Mouse (Mus musculus): ENCODE results near the gene Flad1. TPM values are rescaled to one million over a fixed set of nuclear protein-coding genes. Genes with fewer than 3 reads are reported as not detected.
A peak's percentile ranks its signal among the peaks of the same experiment; 100 is the strongest.

The Flad1 gene
- polyA plus RNA-seq, 1 experiment from 2014 or later, result 23.1 TPM

DNA sequence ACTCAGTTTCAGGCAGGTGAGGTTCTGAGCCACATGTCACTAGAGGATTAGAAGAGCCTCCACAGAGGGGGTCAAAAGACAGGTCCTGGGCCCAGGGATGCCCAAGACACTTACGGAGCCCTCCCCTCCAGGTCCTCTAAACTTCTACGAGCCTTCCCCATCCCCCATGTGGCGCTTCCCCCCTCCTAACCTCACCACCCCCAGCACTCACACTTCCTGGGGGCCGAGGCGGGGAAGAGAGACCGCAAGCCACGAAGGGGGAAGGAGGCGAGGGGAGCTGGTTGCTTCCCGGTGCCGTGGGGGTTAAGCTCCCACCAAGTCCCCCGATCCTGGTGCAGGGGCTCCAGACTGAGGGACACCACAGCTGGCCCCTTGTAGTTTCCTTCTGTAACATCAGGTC, 26.2 kb downstream of the Flad1 start:
- WGBS, result 29% methylated on average over 9 of the region's 11 CpGs
- H3K27ac ChIP-seq, result no peak overlapping the region
- peaks cover 5% of the 10 kb centered on the region for H3K36me3 ChIP-seq
- H3K4me2 ChIP-seq, result no peak overlapping the region
- no peak overlapping the region for H3K9ac ChIP-seq
- H3K9me3 ChIP-seq, result no peaks in the 10 kb centered on the region
- no peak for ATAC-seq (ENCODE audit: borderline replicate concordance, extremely low read depth, low FRiP score, low TSS enrichment)
- H3K27me3 ChIP-seq, result no peaks in the 10 kb centered on the region
- no peak overlapping the region for H3K4me3 ChIP-seq
- peaks cover 62% of the 10 kb centered on the region for H3K4me1 ChIP-seq

DNA sequence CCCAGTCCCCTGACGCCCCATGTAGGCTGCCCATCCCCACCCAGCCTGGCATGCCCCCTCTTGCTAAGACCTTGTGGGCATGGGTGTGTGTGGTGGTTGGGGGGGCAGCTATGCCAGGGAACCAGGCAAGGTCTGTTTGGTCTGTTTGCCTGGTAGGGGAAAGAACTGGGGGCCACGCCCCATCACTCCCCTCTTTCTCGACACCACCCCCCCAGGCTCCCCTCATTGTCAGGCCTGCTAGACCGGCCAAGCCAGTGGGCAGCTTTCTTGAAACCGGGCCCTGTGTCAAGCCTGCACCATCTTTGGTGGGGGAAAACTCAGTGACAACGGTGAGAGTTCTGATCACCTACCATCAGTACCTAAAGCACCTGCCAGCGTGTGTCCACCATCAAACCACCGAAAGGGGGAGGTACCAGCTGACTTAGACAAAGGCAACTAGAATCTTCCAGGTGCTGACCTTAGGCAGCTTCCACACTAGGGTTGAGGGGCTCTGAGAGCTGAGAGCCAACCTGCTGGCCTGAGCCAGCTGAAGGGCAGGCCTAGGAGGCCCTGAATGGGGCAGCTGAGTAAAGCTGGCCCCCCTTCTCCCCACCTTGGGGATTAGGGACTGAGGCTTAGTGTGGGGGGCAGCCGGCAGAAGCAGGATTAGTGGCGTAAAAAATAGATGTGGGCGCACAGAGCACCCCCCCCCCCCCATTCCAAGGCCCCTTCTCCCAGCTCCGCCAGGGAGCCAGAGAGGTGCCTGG, 27.2 kb downstream of the Flad1 start:
- Histone ChIP-seq H3K4me2 (peak overlapping the region; percentile 16; the same call in 1 of the 2 replicates), H3K27ac (peak overlapping the region; percentile 44; the same call in 1 of the 2 replicates)
- ATAC-seq (ENCODE audit: borderline replicate concordance, extremely low read depth, low FRiP score, low TSS enrichment), result no peak

DNA sequence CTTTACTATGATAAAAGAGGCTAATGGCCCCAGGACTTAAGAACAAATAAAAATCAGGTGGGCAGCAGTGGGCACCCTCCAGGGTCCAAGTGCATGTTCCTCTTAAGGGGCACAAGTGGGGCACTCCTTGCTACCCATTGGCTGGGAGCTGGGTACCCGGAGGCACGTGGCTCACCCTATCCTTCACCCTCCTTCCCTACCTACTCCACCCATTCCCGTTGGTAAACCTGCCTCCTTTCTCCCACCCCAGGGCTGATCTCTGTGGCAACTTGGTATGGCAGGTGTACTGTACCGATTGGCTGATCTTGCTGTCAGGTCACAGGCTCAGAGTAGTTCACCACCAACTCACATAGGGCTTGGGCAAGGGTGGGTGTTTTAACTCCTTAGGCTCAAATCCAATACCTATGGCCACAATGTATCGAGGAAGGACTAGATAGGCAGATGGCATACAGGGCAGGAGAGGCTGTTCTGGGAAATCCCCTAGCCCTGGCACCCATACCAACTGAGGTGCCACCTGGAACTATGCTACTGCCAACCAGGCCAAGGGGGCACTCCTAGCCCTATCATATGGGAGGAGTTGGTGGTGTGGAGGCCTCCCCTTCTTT, 27.9 kb downstream of the Flad1 start:
- Histone ChIP-seq H3K4me2 (peak overlapping the region; percentile 16; the same call in 1 of the 2 replicates), H3K27ac (0 out of 2 replicates have a peak overlapping the region, but pooled peaks have one; percentile 24)
- no peak for ATAC-seq (ENCODE audit: borderline replicate concordance, extremely low read depth, low FRiP score, low TSS enrichment)

More for the DNA sequence above, 27.2 kb downstream of the Flad1 start:
- H3K4me3 ChIP-seq, result no peak overlapping the region
- peaks cover 53% of the 10 kb centered on the region for H3K4me1 ChIP-seq
- no peak overlapping the region for H3K9ac ChIP-seq
- peaks cover 15% of the 10 kb centered on the region for H3K36me3 ChIP-seq
- 70% methylated on average over 10 of the region's 12 CpGs for WGBS
- no peaks in the 10 kb centered on the region for H3K9me3 ChIP-seq
- no peaks in the 10 kb centered on the region for H3K27me3 ChIP-seq

DNA sequence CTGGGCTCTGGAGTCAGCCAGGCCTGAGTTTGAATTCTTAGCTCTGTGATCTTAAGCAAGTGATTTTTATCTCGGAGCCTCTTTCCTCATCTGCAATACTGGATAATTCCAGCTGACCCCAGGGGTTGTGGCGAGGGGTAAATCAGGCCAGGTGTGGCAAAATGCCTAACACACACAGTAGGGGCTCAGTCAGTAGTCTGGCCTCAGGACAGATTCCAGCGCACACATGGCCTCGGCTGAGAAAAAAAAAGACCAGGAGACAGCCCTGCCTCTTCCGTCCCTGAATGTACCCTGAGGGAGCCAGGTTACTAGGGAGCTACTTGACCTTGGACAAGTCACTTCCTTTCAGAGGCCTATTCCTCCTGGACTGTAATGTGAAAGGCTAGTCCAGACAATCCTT, 28.7 kb downstream of the Flad1 start:
- H3K4me2 ChIP-seq, result no peak overlapping the region
- H3K4me3 ChIP-seq, result no peak overlapping the region
- 79% methylated on average over 5 of the region's 5 CpGs for WGBS
- no peaks in the 10 kb centered on the region for H3K9me3 ChIP-seq
- peaks cover 56% of the 10 kb centered on the region for H3K4me1 ChIP-seq
- ATAC-seq (ENCODE audit: borderline replicate concordance, extremely low read depth, low FRiP score, low TSS enrichment), result no peak
- H3K27ac ChIP-seq, result peak overlapping the region; percentile 24; the same call in 1 of the 2 replicates
- H3K9ac ChIP-seq, result no peak overlapping the region
- H3K36me3 ChIP-seq, result peaks cover 18% of the 10 kb centered on the region
- no peaks in the 10 kb centered on the region for H3K27me3 ChIP-seq

More for the DNA sequence above, 27.9 kb downstream of the Flad1 start:
- no peaks in the 10 kb centered on the region for H3K27me3 ChIP-seq
- peaks cover 56% of the 10 kb centered on the region for H3K4me1 ChIP-seq
- H3K9ac ChIP-seq, result no peak overlapping the region
- 73% methylated on average over 5 of the region's 5 CpGs for WGBS
- H3K9me3 ChIP-seq, result no peaks in the 10 kb centered on the region
- H3K4me3 ChIP-seq, result no peak overlapping the region
- peaks cover 18% of the 10 kb centered on the region for H3K36me3 ChIP-seq

DNA sequence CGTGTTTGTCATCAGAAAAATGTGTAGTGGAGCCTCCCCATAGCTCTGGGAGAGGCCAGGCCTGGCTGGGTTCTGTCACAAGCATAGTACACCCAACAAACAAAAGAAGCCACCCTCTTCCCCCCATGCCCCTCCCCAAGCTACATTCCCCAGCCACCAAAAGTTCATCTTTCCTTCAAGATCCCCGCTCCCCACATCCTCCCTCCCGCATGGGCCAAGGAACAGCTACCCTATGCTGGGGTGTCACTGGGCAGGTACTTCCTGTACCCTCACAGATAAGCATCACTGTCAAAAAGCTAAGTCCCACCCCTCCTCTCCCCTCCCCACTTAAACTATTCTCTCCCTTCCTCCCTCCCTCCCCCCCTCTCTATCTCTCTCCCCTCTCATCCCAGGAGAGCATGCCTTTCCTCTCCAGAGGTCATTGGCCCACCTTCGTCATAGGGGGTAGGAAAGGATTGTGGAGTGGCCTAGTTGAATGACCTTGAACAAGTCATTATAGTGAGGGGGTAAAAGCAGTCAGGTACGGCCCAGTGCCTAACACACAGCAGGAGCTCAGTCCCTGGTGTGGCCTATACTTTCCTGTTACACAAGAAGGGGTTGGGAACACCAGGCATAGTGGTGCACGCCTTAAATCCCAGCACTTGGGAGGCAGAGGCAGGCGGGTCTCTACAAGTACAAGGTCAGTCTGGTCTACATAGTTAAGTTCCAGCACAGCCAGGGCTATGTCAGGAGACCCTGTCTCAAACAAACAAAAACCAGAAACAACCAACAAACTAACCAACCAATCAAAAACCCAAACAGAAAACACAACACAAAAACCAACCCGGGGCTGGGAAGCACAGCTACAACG, 29.4 kb downstream of the Flad1 start:
- peaks cover 56% of the 10 kb centered on the region for H3K4me1 ChIP-seq
- H3K36me3 ChIP-seq, result peaks cover 18% of the 10 kb centered on the region
- no peak overlapping the region for H3K9ac ChIP-seq
- H3K4me3 ChIP-seq, result no peak overlapping the region
- H3K27ac ChIP-seq, result no peak overlapping the region
- WGBS, result 86% methylated on average over 9 of the region's 9 CpGs
- no peaks in the 10 kb centered on the region for H3K27me3 ChIP-seq
- no peak overlapping the region for H3K4me2 ChIP-seq
- ATAC-seq (ENCODE audit: borderline replicate concordance, extremely low read depth, low FRiP score, low TSS enrichment), result no peak
- H3K9me3 ChIP-seq, result no peaks in the 10 kb centered on the region

DNA sequence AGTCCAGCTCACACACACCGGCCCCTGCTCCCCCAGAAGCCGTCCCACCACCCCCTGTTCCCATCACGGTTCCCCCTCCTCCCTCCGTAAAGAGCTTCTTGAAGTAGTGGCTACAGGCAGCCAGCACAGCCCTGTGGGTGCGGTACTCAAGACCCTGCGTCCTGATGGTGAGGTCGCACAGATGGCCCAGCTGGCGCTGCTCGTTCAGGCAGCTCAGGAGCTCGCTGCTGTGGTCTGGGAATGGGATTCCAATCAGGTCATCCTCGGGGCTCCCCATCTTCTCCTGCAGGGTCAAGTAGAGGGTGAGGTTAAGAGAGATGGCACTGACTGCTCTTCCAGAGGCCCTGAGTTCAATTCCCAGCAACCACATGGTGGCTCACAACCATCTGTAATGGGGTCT, 30.4 kb downstream of the Flad1 start:
- no peak overlapping the region for H3K4me3 ChIP-seq
- 71% methylated on average over 11 of the region's 11 CpGs for whole genome bisulfite sequencing
- peaks cover 47% of the 10 kb centered on the region for H3K4me1 ChIP-seq
- peaks cover 18% of the 10 kb centered on the region for H3K36me3 ChIP-seq
- no peaks in the 10 kb centered on the region for H3K27me3 ChIP-seq
- no peak overlapping the region for H3K27ac ChIP-seq
- no peaks in the 10 kb centered on the region for H3K9me3 ChIP-seq
- H3K9ac ChIP-seq, result no peak overlapping the region
- ATAC-seq (ENCODE audit: borderline replicate concordance, extremely low read depth, low FRiP score, low TSS enrichment), result no peak
- H3K4me2 ChIP-seq, result no peak overlapping the region

DNA sequence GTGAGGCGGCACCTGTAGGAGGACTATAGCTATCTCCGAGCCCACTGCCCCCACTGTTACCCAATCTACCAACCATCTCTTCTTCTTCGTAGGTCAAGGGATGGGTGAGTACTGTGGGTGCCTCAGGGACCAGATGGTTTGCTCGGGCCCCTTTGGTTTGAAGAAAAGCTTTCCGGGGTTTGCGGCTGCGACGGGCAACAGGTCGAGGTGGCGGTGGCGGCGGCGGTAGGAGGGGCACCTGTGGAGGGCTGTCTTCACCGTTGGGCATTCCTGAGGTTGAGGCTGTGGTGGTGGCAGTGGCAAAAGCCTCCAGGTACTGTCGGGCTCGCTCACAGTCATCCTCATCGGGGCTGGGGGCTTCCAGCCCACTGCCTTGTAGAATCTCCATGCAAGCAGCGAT, 31.0 kb downstream of the Flad1 start:
- H3K36me3 ChIP-seq, result peaks cover 18% of the 10 kb centered on the region
- H3K9ac ChIP-seq, result no peak overlapping the region
- 91% methylated on average over 18 of the region's 18 CpGs for WGBS
- H3K4me1 ChIP-seq, result peaks cover 46% of the 10 kb centered on the region
- no peak overlapping the region for H3K27ac ChIP-seq
- no peak overlapping the region for H3K4me3 ChIP-seq
- ATAC-seq (ENCODE audit: borderline replicate concordance, extremely low read depth, low FRiP score, low TSS enrichment), result no peak
- no peaks in the 10 kb centered on the region for H3K9me3 ChIP-seq
- H3K4me2 ChIP-seq, result no peak overlapping the region
- H3K27me3 ChIP-seq, result no peaks in the 10 kb centered on the region

DNA sequence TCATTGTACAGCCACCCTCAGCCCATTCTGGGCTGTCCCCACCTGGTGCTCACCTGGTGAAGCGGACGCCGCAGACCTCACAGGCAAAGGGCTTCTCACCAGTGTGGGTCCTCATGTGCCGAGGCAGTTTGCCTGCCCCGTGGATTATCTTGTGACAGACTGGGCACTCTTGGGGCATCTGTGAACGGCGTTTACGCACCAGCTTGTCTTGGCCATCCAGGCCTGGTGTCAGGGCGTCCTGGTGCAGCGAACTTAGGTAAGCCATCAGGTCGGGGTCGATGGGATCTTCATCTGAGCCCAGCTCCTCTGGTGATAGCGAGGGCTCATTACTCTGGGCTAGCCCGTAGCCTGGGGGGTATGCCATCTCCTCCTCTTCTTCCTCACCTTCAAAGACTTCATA, 31.4 kb downstream of the Flad1 start:
- H3K27me3 ChIP-seq, result no peaks in the 10 kb centered on the region
- peaks cover 42% of the 10 kb centered on the region for H3K4me1 ChIP-seq
- no peak for ATAC-seq (ENCODE audit: borderline replicate concordance, extremely low read depth, low FRiP score, low TSS enrichment)

DNA sequence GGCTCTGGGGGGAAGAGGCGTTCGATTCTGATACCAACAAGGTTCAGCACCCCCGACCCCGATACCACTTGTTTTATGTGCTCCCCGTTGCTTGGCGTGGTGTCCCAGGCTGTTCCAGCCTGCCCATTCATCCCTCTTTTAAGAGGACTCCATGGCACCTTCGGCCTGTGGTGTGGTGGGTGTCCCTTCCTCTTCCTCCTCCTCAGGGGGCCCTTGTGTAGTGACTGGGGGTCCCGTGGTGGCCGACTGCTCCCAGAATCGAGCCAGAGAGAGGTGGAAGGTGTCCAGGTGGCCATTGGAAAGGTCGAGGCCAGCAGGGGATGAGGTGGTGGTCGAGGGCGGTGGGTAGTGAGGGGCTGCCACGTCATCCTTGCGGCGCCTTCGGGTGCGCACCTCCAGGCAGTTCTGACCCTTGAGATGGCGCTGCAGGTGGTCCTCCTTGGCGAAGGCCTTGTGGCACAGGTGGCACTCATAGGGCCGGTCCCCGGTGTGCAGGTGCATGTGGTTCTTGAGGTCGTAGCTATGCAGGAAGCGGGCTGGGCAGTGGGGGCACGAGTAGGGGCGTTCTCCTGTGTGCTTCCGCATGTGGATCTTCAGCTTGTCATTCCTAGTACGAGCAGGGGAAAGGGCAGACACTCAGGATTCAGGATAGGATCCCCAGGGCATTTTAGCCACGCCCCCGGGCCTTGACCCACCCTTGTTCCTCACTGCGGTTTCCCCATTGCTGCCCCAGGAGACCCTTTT, 32.1 kb downstream of the Flad1 start:
- H3K9me3 ChIP-seq, result no peaks in the 10 kb centered on the region
- H3K4me1 ChIP-seq, result peaks cover 35% of the 10 kb centered on the region
- H3K4me3 ChIP-seq, result no peak overlapping the region; the same call in 1 of the 2 replicates
- peak overlapping the region; percentile 85 for H3K4me2 ChIP-seq
- peaks cover 18% of the 10 kb centered on the region for H3K36me3 ChIP-seq
- WGBS, result 86% methylated on average over 31 of the region's 31 CpGs
- no peak overlapping the region for H3K9ac ChIP-seq
- H3K27me3 ChIP-seq, result no peaks in the 10 kb centered on the region
- H3K27ac ChIP-seq, result no peak overlapping the region
- ATAC-seq (ENCODE audit: borderline replicate concordance, extremely low read depth, low FRiP score, low TSS enrichment), result no peak

More for the DNA sequence above, 31.4 kb downstream of the Flad1 start:
- no peak overlapping the region for H3K4me3 ChIP-seq
- H3K9me3 ChIP-seq, result no peaks in the 10 kb centered on the region
- 91% methylated on average over 14 of the region's 14 CpGs for WGBS
- no peak overlapping the region for H3K9ac ChIP-seq
- H3K36me3 ChIP-seq, result peaks cover 18% of the 10 kb centered on the region
- H3K27ac ChIP-seq, result no peak overlapping the region
- no peak overlapping the region for H3K4me2 ChIP-seq

DNA sequence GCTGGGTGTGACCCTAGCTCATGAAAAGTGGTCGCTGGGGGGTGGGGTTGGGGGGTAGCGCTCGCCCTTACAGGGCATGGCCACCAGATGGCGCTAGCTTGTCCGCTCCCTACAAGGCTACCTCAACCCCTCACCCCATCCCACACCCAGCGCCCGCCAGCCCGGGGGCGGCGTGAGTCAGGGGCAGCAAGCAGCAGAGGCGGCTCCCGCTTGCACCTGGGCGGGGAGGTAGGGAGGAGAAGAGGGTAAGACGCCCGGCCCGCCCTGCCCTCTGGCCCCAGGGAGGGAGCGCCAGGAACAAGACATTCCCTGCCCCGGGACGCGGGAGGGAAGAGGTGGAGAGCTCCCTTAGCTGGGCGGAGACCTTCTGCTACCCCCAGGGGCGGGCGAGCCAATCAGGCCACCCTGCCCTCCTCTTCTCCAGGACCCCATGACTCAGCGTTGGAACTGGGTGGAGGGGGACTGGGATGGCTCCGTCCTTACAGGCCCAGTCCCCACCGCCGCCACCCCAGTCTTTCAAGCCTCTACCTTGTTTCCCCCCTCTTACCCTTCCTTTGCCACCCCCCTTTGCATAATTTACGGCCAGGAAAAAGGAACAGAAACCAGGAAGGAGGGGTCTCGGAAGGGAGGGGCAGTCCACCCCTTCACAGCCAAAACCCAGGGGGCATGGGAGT, 33.1 kb downstream of the Flad1 start:
- Histone ChIP-seq H3K36me3 (peaks cover 18% of the 10 kb centered on the region), H3K9ac (peak overlapping the region; percentile 59), H3K9me3 (no peaks in the 10 kb centered on the region), H3K4me3 (peak overlapping the region; percentile 57), H3K4me1 (peaks cover 31% of the 10 kb centered on the region), H3K4me2 (peak overlapping the region; percentile 85), H3K27ac (peak overlapping the region; percentile 53), H3K27me3 (no peaks in the 10 kb centered on the region)
- under 1% methylated on average over 28 of the region's 29 CpGs for WGBS
- ATAC-seq (ENCODE audit: borderline replicate concordance, extremely low read depth, low FRiP score, low TSS enrichment), result peak; percentile 91

DNA sequence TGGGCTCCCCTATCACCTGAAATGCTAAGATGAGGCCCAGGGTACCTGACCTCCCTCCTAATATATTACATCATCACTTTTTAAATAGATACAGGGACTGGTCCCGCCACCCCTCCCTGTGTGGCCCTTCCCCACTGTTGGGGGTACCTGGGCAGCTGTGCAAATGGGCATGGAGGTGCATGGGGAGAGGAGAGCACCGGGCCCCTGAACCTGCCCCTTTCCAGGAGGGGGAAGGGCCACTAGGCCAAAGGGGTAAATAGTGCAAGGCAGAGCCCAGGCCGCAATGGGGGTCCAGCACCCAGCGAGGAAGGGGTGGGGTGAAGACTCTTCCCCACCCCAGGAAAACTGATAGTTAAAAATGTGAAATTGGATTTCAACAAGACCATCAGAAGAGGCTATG, 33.8 kb downstream of the Flad1 start:
- Histone ChIP-seq H3K4me1 (peaks cover 29% of the 10 kb centered on the region), H3K4me2 (peak overlapping the region; percentile 85), H3K27ac (peak overlapping the region; percentile 53), H3K9ac (peak overlapping the region; percentile 59; the same call in 1 of the 2 replicates), H3K9me3 (no peaks in the 10 kb centered on the region), H3K36me3 (peaks cover 18% of the 10 kb centered on the region), H3K27me3 (no peaks in the 10 kb centered on the region), H3K4me3 (no peak overlapping the region)
- 63% methylated on average over 4 of the region's 4 CpGs for WGBS
- no peak for ATAC-seq (ENCODE audit: borderline replicate concordance, extremely low read depth, low FRiP score, low TSS enrichment)

Data from lung, embryonic 15.5 days (tissue).